ENCODE assay signal across 18 mouse cellular contexts in genomic region chr8:92013183-92013582, GRCm38 (mm10).
DNase-seq lines count a peak whose midpoint lies in the region; ATAC-seq and TF ChIP-seq lines count a peak whose summit lies in the region.
"Had no signal": no experiment of that assay in that cellular context is flagged by ENCODE, and none has a peak within 500 bp of the region (broad histone marks: within the 10 kb centered on the region; RNA-seq: fewer than 3 reads in every experiment).

No protein-coding gene starts in this region.

- H3K36me3 ChIP-seq in lung, postnatal 0 days (ENCODE audit: insufficient read depth, low read length), result no peaks in the 10 kb centered on the region
- H3K36me3 ChIP-seq: limb, embryonic 15.5 days; midbrain, embryonic 15.5 days had no signal

- peak; percentile 52 for TF ChIP-seq CTCF in gastrocnemius, adult 2 months (IDR thresholded peaks at IDR 0.05)
- peak; percentile 63 for TF ChIP-seq CTCF in layer of hippocampus, adult 2 months (conservative IDR thresholded peaks at IDR 0.05)
- peak; percentile 64 for TF ChIP-seq CTCF in lung, postnatal 0 days (IDR thresholded peaks at IDR 0.05)

- H3K27me3 ChIP-seq in lung, postnatal 0 days (replicated peaks; ENCODE audit: insufficient read depth, low read length), result no peaks in the 10 kb centered on the region

- H3K9ac ChIP-seq in lung, postnatal 0 days (replicated peaks; ENCODE audit: low read depth), result no peak overlapping the region
- H3K9ac ChIP-seq: limb, embryonic 15.5 days; midbrain, embryonic 15.5 days had no signal

- H3K9me3 ChIP-seq in lung, postnatal 0 days (ENCODE audit: low read length), result no peaks in the 10 kb centered on the region
- H3K9me3 ChIP-seq: limb, embryonic 15.5 days; midbrain, embryonic 15.5 days had no signal

- no peak overlapping the region for H3K4me2 ChIP-seq in lung, postnatal 0 days (replicated peaks; ENCODE audit: low read depth, low read length)
- H3K4me2 ChIP-seq: limb, embryonic 15.5 days; midbrain, embryonic 15.5 days had no signal

- ATAC-seq in lung, postnatal 0 days, result no peak
- ATAC-seq in cerebellum, adult (ENCODE audit: insufficient number of reproducible peaks, low FRiP score, low TSS enrichment), result no peak
- ATAC-seq: forebrain, embryonic 16.5 days; midbrain, embryonic 15.5 days had no signal

- H3K4me1 ChIP-seq in lung, postnatal 0 days (ENCODE audit: insufficient read depth, low read depth, low read length), result no peaks in the 10 kb centered on the region
- H3K4me1 ChIP-seq: limb, embryonic 15.5 days; midbrain, embryonic 15.5 days had no signal

- H3K4me3 ChIP-seq in gastrocnemius, adult 2 months, result no peak overlapping the region
- no peak overlapping the region for H3K4me3 ChIP-seq in layer of hippocampus, adult 2 months
- H3K4me3 ChIP-seq in lung, postnatal 0 days (ENCODE audit: low read depth, low read length), result no peak overlapping the region
- H3K4me3 ChIP-seq: limb, embryonic 15.5 days; midbrain, embryonic 15.5 days had no signal

- no peak overlapping the region for H3K27ac ChIP-seq in gastrocnemius, adult 2 months
- H3K27ac ChIP-seq in layer of hippocampus, adult 2 months, result no peak overlapping the region
- H3K27ac ChIP-seq in lung, postnatal 0 days (ENCODE audit: low read length), result no peak overlapping the region
- H3K27ac ChIP-seq: limb, embryonic 15.5 days; midbrain, embryonic 15.5 days had no signal

- TF ChIP-seq EP300 in lung, postnatal 0 days (IDR thresholded peaks at IDR 0.05), result no peak

- intact Hi-C loops in gastrocnemius, adult 2 months (cut with DNase I), result loop anchor here (5.0 kb wide), 2 partner anchors 216 to 481 kb away; no protein-coding TSS in a partner anchor

- no peak for DNase-seq in gastrocnemius, adult 2 months
- DNase-seq in gastrocnemius, postnatal 10 days, result no peak
- no peak for DNase-seq in layer of hippocampus, adult 2 months (ENCODE audit: low spot score in 2 of 2)
- no peak for DNase-seq in layer of hippocampus, adult 9-11 months
- no peak for DNase-seq in lung, postnatal 0 days (ENCODE audit: low spot score)
- no peak for DNase-seq in lung, postnatal 36 days
- DNase-seq in ZHBTc4 (ENCODE audit: low read depth, low spot score), result peak; percentile 47
- DNase-seq: adrenal gland, adult 2 months; cerebellum, postnatal 10 days; embryo, embryonic 11 days; heart, adult 11 months; layer of hippocampus, postnatal 36 days; lung, postnatal 10 days; right cerebral cortex, postnatal 25 days had no signal

- 53% methylated on average over 4 of the region's 4 CpGs for WGBS in lung, postnatal 0 days
